Mouse (Mus musculus) neural tube, embryonic 13.5 days (tissue): Measurements from ENCODE around the gene Caskin2. TPM values are rescaled to one million over a fixed set of nuclear protein-coding genes. Genes with fewer than 3 reads are reported as not detected.
A peak's percentile ranks its signal among the peaks of the same experiment; 100 is the strongest.
"Not testable (repeated sequence)": the region's sequence is repeated elsewhere in the genome, so short reads cannot be mapped to it uniquely, and the experiment has no call there.

Source experiments
- ATAC-seq: fragments of 200-750 bp; cut with Nextera tagmentation; 2 replicates; pipeline ENCODE4 v1.8.0; 2017; ENCODE audit warnings: low read depth, mild to moderate bottlenecking, moderate TSS enrichment, moderate library complexity
- H3K27ac ChIP-seq: fragments of 300-500 bp; sonication (generic); replicated peaks from 2 replicates; pipeline ENCODE4 v1.5.1; 2015; ENCODE audit warnings: moderate library complexity, mild to moderate bottlenecking, inconsistent platforms
- H3K27me3 ChIP-seq: fragments of 300-500 bp; sonication (generic); 2 replicates; pipeline ENCODE4 v1.6.1; 2015; ENCODE audit warnings: mild to moderate bottlenecking, inconsistent platforms
- H3K36me3 ChIP-seq: fragments of 300-500 bp; sonication (generic); 2 replicates; pipeline ENCODE4 v1.6.1; 2015; ENCODE audit warnings: mild to moderate bottlenecking, inconsistent platforms
- H3K4me1 ChIP-seq: fragments of 300-500 bp; sonication (generic); replicated peaks from 2 replicates; pipeline ENCODE4 v1.6.1; 2015; ENCODE audit warnings: inconsistent platforms
- H3K4me2 ChIP-seq: fragments of 300-500 bp; sonication (generic); 2 replicates; pipeline ENCODE4 v1.6.1; 2015; ENCODE audit warnings: inconsistent platforms, mild to moderate bottlenecking, moderate library complexity
- H3K4me3 ChIP-seq: fragments of 300-500 bp; sonication (generic); 2 replicates; pipeline ENCODE4 v1.5.1; 2015; ENCODE audit warnings: mild to moderate bottlenecking, inconsistent platforms
- H3K9ac ChIP-seq: fragments of 300-500 bp; sonication (generic); 2 replicates; pipeline ENCODE4 v1.6.1; 2015; ENCODE audit warnings: moderate library complexity, mild to moderate bottlenecking, inconsistent platforms
- H3K9me3 ChIP-seq: fragments of 300-500 bp; sonication (generic); 2 replicates; pipeline ENCODE4 v1.6.1; 2016; ENCODE audit warnings: inconsistent platforms
- WGBS: fragments of 180-500 bp; shearing (Covaris S2); methylation state at CpG from one replicate; pipeline ENCODE4 v1.1.7; 2015; 5-methylcytosine and 5-hydroxymethylcytosine counted together
- polyA plus RNA-seq: library from polyadenylated mRNA; unstranded; fragments of >200 nt; fragmentation: Nextera tagmentation; extraction: Ambion mirVana; gene quantifications from 2 replicates; pipeline ENCODE4 v1.2.1, GENCODE M21; 2015

The Caskin2 gene
- polyA plus RNA-seq, 1 experiment from 2014 or later, result 15.2 TPM

DNA sequence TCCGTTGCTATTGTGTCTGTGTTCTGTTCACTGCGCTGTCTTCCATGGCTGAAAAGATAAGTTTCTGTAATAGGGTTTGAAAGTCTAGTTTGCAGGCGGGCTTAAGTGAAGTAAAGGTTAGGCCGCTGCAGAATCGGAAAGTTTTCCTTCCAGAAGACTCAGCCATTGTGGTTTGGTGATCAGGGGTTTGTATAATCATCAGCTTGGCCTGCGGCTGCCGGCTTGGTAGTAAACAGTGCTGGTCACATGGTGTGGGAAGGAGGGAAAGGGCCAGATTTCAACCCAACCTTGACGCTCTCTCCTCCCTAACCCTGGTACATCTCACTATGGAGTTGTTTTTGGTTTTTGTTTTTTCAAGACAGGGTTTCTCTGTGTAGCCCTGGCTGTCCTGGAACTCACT lies 46.5 kb downstream of the Caskin2 start:
- Histone ChIP-seq H3K9ac (peak overlapping the region; percentile 93), H3K4me2 (peak overlapping the region; percentile 71), H3K27ac (0 out of 2 replicates have a peak overlapping the region, but pooled peaks have one; percentile 95), H3K36me3 (no peaks in the 10 kb centered on the region), H3K4me3 (peak overlapping the region; percentile 80), H3K27me3 (no peaks in the 10 kb centered on the region), H3K4me1 (peaks cover 38% of the 10 kb centered on the region), H3K9me3 (no peaks in the 10 kb centered on the region)
- WGBS, result 84% methylated on average over 8 of the region's 8 CpGs
- no peak for ATAC-seq

DNA sequence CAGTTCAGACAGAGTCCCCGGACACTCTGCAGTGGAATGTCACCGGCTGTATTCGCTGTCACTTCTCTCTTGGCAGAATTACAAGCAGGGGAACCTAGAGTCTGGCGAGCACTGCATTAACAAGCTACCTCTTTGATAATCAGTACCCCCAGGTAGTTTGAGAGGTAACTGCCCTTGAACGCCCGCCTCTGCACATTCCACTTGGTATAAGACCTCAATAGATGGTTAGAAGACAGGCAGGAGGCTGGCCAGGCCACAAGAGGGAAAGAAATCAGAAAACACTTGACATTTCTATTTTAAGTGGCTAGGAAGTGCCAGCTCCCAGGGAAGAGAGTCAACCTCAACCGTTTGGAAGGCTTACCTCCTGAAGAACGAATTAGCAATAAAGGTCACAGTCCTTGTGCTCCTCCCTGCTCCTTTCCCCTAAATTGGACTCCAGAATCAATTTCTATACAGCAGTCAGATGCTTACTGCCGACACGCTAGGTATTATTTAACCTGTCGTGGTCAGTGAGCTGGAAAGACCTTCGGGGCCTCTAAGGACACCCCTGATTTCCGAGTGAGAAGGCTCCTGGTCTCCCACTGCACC lies 47.0 kb downstream of the Caskin2 start:
- Histone ChIP-seq H3K4me3 (peak overlapping the region; percentile 80), H3K27ac (peak overlapping the region; percentile 95), H3K4me1 (peaks cover 38% of the 10 kb centered on the region), H3K36me3 (no peaks in the 10 kb centered on the region), H3K4me2 (peak overlapping the region; percentile 71), H3K9me3 (no peaks in the 10 kb centered on the region), H3K27me3 (no peaks in the 10 kb centered on the region), H3K9ac (peak overlapping the region; percentile 93)
- WGBS, result 34% methylated on average over 13 of the region's 13 CpGs
- no peak for ATAC-seq

DNA sequence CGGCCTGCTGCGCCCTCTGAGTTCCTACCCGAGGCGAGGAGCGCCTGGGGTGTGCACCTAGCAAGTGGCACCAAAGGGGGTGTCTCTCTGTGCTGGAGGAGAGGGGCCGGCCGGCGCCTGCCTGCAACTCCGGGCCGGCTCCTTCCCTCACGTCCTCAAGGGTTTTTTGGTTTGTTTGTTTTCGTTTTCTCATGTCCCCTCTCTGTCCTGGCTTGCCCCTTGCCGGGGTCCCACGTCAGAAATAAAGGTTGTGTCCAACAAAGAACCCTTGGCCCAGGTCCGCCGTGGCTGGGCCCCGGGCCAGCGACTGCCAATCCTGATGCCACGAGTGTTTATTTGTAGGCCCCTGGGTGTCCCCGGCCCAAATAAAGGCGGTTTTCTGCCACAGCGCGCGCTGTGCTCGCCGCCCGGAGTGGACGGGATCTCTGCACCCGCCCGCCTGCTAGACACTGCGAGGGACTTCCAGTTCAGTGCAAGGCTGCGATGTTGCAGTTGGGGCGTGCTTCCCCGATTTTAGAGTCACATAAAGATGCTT lies 47.8 kb downstream of the Caskin2 start:
- H3K4me3 ChIP-seq, result peak overlapping the region; percentile 80
- no peaks in the 10 kb centered on the region for H3K36me3 ChIP-seq
- H3K9ac ChIP-seq, result peak overlapping the region; percentile 93
- peak; percentile 85 for ATAC-seq
- H3K9me3 ChIP-seq, result no peaks in the 10 kb centered on the region
- peak overlapping the region; percentile 71 for H3K4me2 ChIP-seq
- WGBS, result under 1% methylated on average over 34 of the region's 34 CpGs
- peaks cover 38% of the 10 kb centered on the region for H3K4me1 ChIP-seq
- no peaks in the 10 kb centered on the region for H3K27me3 ChIP-seq
- H3K27ac ChIP-seq, result peak overlapping the region; percentile 95

DNA sequence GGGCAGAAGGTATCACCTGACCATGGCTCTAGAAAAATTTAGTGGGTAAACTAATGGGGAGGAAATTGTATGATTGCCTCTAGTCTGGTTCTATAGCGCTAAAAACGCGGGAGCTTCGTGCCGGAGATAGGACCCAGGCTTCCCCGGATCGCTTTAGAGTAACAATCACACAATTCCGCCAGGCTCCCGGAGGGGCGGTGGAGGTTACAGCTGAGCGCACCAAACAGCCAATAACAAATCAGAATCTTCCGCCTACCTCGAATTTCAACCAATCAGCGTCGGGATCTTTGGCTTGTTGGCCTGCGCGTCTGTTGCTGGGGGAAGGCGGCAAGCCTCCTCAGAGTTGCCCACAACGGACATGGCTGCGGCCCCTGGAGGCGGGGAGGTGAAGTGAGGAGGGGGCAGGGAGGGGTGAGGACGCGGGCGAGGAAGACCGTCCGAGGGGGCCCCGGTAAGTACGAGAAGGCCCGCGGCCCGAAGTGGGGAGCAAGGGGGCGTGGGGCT lies 48.3 kb downstream of the Caskin2 start, which contains the start of gene Tmem94:
TSS of gene Tmem94 (plus strand) at position 331 of the 504 bp plus-strand sequence.
- H3K4me2 ChIP-seq, result peak within 1 kb of the TSS; percentile 71
- no peaks in the 10 kb centered on the region for H3K36me3 ChIP-seq
- 0% methylated on average over 32 of the region's 32 CpGs for WGBS

DNA sequence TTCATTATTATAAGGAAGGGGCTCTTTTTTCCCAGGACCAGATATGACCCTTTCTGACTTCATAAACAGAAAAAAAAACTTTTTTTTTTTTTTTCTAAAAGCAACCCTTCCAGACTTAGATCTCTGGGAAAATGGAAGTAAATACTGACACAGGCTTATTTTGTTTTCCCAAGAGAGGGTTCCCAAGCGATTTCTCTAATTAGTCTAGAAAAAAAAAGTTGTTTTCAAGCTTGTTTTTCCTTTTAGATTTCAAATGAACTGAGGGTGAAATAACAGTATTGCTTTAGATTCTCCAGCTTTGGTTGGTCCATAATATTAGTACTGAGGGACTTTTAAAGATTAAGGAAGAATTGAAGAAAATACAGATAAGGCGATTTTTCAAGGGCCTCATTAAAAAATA lies 48.7 kb downstream of the Caskin2 start:
- H3K4me2 ChIP-seq, result peak overlapping the region; percentile 71
- peak overlapping the region; percentile 80 for H3K4me3 ChIP-seq
- H3K4me1 ChIP-seq, result peaks cover 31% of the 10 kb centered on the region
- 28% methylated on average over 2 of the region's 2 CpGs for WGBS
- ATAC-seq, result no peak
- H3K27me3 ChIP-seq, result no peaks in the 10 kb centered on the region
- peak overlapping the region; percentile 77; the same call in 1 of the 2 replicates for H3K27ac ChIP-seq
- H3K36me3 ChIP-seq, result no peaks in the 10 kb centered on the region
- H3K9me3 ChIP-seq, result no peaks in the 10 kb centered on the region
- peak overlapping the region; percentile 69 for H3K9ac ChIP-seq

More for the DNA sequence above, 48.3 kb downstream of the Caskin2 start, which contains the start of gene Tmem94:
- H3K9me3 ChIP-seq, result no peaks in the 10 kb centered on the region
- ATAC-seq, result peak; percentile 97
- peaks cover 36% of the 10 kb centered on the region for H3K4me1 ChIP-seq
- peak within 1 kb of the TSS; percentile 95 for H3K27ac ChIP-seq
- H3K4me3 ChIP-seq, result peak within 1 kb of the TSS; percentile 80
- H3K9ac ChIP-seq, result peak within 1 kb of the TSS; percentile 93
- no peaks in the 10 kb centered on the region for H3K27me3 ChIP-seq

DNA sequence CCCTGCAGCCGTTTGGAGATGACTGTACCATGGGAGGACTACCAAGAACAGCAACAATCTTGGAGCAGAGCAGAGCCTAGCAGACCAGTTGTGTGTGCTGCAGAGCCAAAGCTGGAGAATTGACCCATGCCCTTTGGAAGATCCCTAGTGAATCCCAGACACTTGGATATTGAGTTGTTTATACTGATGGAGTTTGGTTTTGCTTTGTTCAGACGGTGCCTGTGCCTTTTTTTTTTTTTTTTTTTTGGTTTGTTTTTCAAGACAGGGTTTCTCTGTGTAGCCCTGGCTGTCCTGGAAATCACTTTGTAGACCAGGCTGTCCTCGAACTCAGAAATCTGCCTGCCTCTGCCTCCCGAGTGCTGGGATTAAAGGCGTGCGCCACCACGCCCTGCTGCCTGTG lies 51.3 kb downstream of the Caskin2 start:
- H3K9ac ChIP-seq, H3K27ac ChIP-seq, H3K4me2 ChIP-seq, H3K9me3 ChIP-seq, H3K27me3 ChIP-seq, H3K36me3 ChIP-seq, ATAC-seq, H3K4me3 ChIP-seq: not testable (repeated sequence)
- WGBS, result 94% methylated on average over 7 of the region's 7 CpGs
- H3K4me1 ChIP-seq, result peaks cover 12% of the 10 kb centered on the region

DNA sequence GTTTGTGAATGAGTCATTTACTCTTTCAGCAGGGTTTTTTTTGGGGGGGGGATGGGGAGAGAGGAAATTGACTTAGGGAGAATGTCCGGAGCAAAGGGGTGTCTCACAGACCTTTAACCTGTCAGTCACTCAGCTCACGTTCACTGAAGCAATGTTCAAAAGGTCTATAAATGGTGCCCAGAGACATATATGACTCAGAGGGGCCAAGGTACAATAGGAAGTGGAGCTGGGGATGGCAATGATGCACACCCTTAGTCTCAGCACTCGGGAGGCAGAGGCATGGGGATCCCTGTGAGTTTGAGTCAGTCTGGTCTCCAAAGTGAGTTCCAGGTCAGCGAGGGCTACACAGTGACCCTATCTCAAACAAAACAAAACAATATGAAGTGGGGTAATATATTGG lies 60.0 kb downstream of the Caskin2 start:
- Histone ChIP-seq H3K4me3 (no peak overlapping the region), H3K9me3 (no peaks in the 10 kb centered on the region), H3K4me2 (no peak overlapping the region), H3K9ac (no peak overlapping the region), H3K4me1 (peaks cover 6% of the 10 kb centered on the region; the same call in 1 of the 2 replicates), H3K27ac (no peak overlapping the region), H3K36me3 (no peaks in the 10 kb centered on the region), H3K27me3 (no peaks in the 10 kb centered on the region)
- no peak for ATAC-seq
- WGBS, result 82% methylated on average over 4 of the region's 4 CpGs

DNA sequence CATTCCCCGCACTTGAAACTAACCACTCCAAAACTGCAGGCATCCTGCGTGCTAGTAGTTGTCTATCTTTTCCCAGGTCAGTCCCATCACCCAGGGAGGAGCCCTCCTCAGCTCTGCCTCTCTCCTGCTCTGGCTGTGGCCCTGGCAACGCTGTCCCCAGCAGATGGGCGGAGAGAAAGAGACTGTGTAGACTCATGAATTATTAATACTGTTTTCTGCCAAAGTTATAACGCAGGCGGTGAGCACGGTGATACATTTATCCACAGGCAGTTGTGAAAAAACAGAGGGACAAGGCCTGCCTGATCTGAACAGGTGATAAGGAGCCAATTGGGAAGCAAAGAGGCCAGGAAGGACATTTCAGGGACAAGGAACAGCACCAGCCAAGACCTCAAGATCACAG lies 60.8 kb downstream of the Caskin2 start:
- 34% methylated on average over 7 of the region's 7 CpGs for WGBS
- Histone ChIP-seq H3K4me2 (no peak overlapping the region), H3K27me3 (no peaks in the 10 kb centered on the region), H3K9me3 (no peaks in the 10 kb centered on the region), H3K4me3 (no peak overlapping the region), H3K4me1 (peaks cover 7% of the 10 kb centered on the region), H3K27ac (no peak overlapping the region), H3K9ac (no peak overlapping the region), H3K36me3 (no peaks in the 10 kb centered on the region)
- ATAC-seq, result peak; percentile 43; the same call in 1 of the 2 replicates

DNA sequence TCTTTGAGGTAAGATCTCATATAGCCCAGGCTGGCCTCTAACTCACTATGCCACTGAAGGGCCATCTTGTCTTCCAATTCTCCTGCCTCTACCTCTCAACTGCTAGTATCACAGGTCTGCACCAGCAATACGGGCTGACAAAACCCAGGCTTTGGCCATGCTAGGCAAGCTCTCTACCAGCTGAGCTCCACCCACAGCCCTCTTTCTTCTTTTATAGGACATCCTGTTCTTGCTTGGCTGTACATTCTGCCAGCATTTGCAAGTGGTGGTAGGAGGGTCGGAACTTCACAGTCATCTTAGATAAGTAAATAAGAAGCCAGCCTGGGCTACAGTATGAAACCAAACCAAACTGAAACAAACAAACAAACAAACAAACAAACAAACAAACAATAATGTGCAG lies 61.7 kb downstream of the Caskin2 start:
- no peak for ATAC-seq
- Histone ChIP-seq H3K36me3 (no peaks in the 10 kb centered on the region), H3K9ac (no peak overlapping the region), H3K27ac (no peak overlapping the region), H3K4me3 (no peak overlapping the region), H3K4me1 (peaks cover 16% of the 10 kb centered on the region), H3K4me2 (no peak overlapping the region), H3K9me3 (no peaks in the 10 kb centered on the region), H3K27me3 (no peaks in the 10 kb centered on the region)
- 67% methylated on average over 2 of the region's 2 CpGs for WGBS

DNA sequence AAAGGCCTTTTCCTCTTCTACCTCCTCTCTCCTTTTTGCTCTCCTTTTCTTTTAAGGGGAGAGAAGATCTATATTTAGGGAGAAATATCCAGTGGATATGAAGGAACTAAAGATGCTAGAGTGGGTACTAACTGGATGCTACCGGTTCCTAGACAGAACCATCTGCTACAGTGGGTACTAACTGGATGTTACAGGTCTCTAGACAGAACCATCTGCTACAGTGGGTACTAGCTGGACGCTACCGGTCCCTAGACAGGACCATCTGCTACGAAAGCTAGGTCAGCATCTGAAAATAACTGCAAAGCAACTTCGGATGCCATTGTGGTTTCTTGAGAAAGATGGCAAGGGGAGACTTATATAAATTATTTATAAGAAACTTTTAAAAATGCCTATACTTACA lies 63.6 kb downstream of the Caskin2 start:
- Histone ChIP-seq H3K4me1 (peaks cover 16% of the 10 kb centered on the region), H3K27me3 (no peaks in the 10 kb centered on the region), H3K9ac (no peak overlapping the region), H3K4me2 (no peak overlapping the region), H3K4me3 (no peak overlapping the region), H3K36me3 (no peaks in the 10 kb centered on the region), H3K27ac (no peak overlapping the region), H3K9me3 (no peaks in the 10 kb centered on the region)
- no peak for ATAC-seq
- 89% methylated on average over 5 of the region's 5 CpGs for WGBS
